Comparison of ENCODE assay signal across 14 mouse cellular contexts in the genomic region with DNA sequence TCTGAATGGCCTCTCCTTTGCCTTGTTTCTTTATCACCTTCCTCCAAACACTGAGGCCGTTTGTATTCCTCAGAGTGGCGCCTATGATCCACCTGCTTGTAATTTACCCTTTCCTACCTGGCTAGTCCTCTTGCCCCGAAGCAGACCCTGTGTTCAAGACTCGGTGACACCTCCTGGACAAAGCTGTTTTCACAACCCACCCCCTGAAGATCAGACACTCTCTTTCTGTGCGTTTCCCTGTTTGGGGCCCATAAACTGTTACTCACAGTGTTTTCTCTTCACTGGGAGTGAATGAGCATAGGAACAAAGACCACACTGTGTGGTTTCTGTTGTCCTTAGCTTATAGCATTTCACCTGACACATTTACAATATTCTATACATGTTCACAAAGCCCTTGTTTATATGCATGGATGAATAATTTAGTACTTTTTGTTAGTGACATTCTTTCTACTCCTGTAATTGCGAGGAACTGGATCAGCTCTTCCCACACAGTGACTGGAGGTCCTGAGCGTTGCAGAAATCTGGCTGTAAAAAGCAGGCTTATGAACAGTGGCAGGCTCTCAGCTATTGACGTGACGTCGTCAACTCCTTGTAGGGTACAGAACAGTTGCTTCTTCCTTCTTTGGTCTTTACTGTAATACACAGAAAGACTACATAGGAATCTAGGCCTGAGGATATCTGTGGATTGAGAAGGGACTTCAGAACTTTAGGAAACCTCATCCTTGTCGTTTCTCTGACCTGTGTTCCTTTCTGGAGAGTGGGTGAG.
A peak's percentile ranks its signal among the peaks of the same experiment; 100 is the strongest.
DNase-seq lines count a peak whose midpoint lies in the region; ATAC-seq and TF ChIP-seq lines count a peak whose summit lies in the region.
"Had no signal": no experiment of that assay in that cellular context is flagged by ENCODE, and none has a peak within 500 bp of the region (broad histone marks: within the 10 kb centered on the region; RNA-seq: fewer than 3 reads in every experiment).

No protein-coding gene starts in this region.

- TF ChIP-seq CTCF in forebrain, postnatal 0 days (IDR thresholded peaks at IDR 0.05; ENCODE audit: low read depth): no peak
- no peak for TF ChIP-seq CTCF in kidney, adult 2 months (conservative IDR thresholded peaks at IDR 0.05; ENCODE audit: insufficient read depth, insufficient read length, low read depth, low read length)
- no peak for TF ChIP-seq CTCF in thymus, adult 2 months (IDR thresholded peaks at IDR 0.05; ENCODE audit: borderline replicate concordance, control insufficient read depth, extremely low read depth, insufficient read depth, low read length, poor library complexity)

- no peak overlapping the region for H3K4me2 ChIP-seq in forebrain, postnatal 0 days (ENCODE audit: low read depth)
- no peak overlapping the region for H3K4me2 ChIP-seq in kidney, embryonic 16.5 days (replicated peaks; ENCODE audit: low read depth, low read length)
- no peak overlapping the region for H3K4me2 ChIP-seq in embryonic facial prominence, embryonic 14.5 days (ENCODE audit: low read depth, low read length)
- no peak overlapping the region for H3K4me2 ChIP-seq in neural tube, embryonic 15.5 days

- no peaks in the 10 kb centered on the region for H3K36me3 ChIP-seq in forebrain, embryonic 10.5 days (replicated peaks)
- H3K36me3 ChIP-seq in forebrain, postnatal 0 days (ENCODE audit: insufficient read depth): no peaks in the 10 kb centered on the region
- no peaks in the 10 kb centered on the region for H3K36me3 ChIP-seq in kidney, embryonic 16.5 days (ENCODE audit: insufficient read depth, low read length)
- no peaks in the 10 kb centered on the region for H3K36me3 ChIP-seq in kidney, adult 2 months (ENCODE audit: control insufficient read depth, insufficient read depth, low read length)
- no peaks in the 10 kb centered on the region for H3K36me3 ChIP-seq in embryonic facial prominence, embryonic 14.5 days (ENCODE audit: control insufficient read depth, insufficient read depth, low read length)
- no peaks in the 10 kb centered on the region for H3K36me3 ChIP-seq in neural tube, embryonic 15.5 days
- no peaks in the 10 kb centered on the region for H3K36me3 ChIP-seq in thymus, adult 2 months (ENCODE audit: control insufficient read depth, insufficient read depth, low read length)

- H3K9ac ChIP-seq in forebrain, postnatal 0 days: no peak overlapping the region
- 0 out of 2 replicates have a peak overlapping the region, but pooled peaks have one; percentile 37 for H3K9ac ChIP-seq in kidney, embryonic 16.5 days (replicated peaks; ENCODE audit: low read length)
- no peak overlapping the region; the same call in 1 of the 2 replicates for H3K9ac ChIP-seq in embryonic facial prominence, embryonic 14.5 days (ENCODE audit: low read depth, low read length)
- no peak overlapping the region for H3K9ac ChIP-seq in neural tube, embryonic 15.5 days (replicated peaks)

- no peak for ATAC-seq in forebrain, postnatal 0 days
- ATAC-seq in kidney, embryonic 16.5 days (ENCODE audit: low FRiP score, low TSS enrichment): no peak
- no peak for ATAC-seq in embryonic facial prominence, embryonic 14.5 days (ENCODE audit: low read depth)
- no peak for ATAC-seq in neural tube, embryonic 15.5 days (ENCODE audit: low FRiP score)
- ATAC-seq in granulocyte monocyte progenitor cell, adult 5-6 weeks (replicated peaks; ENCODE audit: poor library complexity, severe bottlenecking): no peak

- DNase-seq in forebrain, embryonic 10.5 days (ENCODE audit: extremely low spot score, low spot score): no peak
- no peak for DNase-seq in forebrain, postnatal 0 days
- no peak for DNase-seq in kidney, adult 2 months
- DNase-seq in embryonic facial prominence, embryonic 14.5 days (ENCODE audit: low spot score): no peak
- DNase-seq in thymus, adult 2 months: no peak
- DNase-seq: adrenal gland, adult 8-10 months; gastrocnemius, postnatal 10 days; kidney, adult 11 months; layer of hippocampus, adult 9-11 months had no signal

- H3K4me1 ChIP-seq in forebrain, embryonic 10.5 days: peaks cover 61% of the 10 kb centered on the region
- H3K4me1 ChIP-seq in forebrain, postnatal 0 days (ENCODE audit: insufficient read depth): peaks cover 22% of the 10 kb centered on the region
- peaks cover 47% of the 10 kb centered on the region for H3K4me1 ChIP-seq in kidney, embryonic 16.5 days (ENCODE audit: insufficient read depth, low read length)
- no peaks in the 10 kb centered on the region for H3K4me1 ChIP-seq in kidney, adult 2 months (ENCODE audit: control insufficient read depth, insufficient read depth, low read length)
- H3K4me1 ChIP-seq in embryonic facial prominence, embryonic 14.5 days (ENCODE audit: control insufficient read depth, insufficient read depth, low read length): peaks cover 58% of the 10 kb centered on the region
- H3K4me1 ChIP-seq in neural tube, embryonic 15.5 days: peaks cover 38% of the 10 kb centered on the region
- peaks cover 5% of the 10 kb centered on the region for H3K4me1 ChIP-seq in thymus, adult 2 months (replicated peaks; ENCODE audit: control insufficient read depth, insufficient read depth, low read length)

- peak overlapping the region; percentile 71 for H3K27ac ChIP-seq in forebrain, embryonic 10.5 days
- no peak overlapping the region for H3K27ac ChIP-seq in forebrain, postnatal 0 days (ENCODE audit: low read depth, low read length)
- peak overlapping the region; percentile 89; the same call in 1 of the 2 replicates for H3K27ac ChIP-seq in kidney, embryonic 16.5 days (ENCODE audit: low read length)
- H3K27ac ChIP-seq in kidney, adult 2 months (ENCODE audit: insufficient read depth, low read depth, low read length): no peak overlapping the region
- peak overlapping the region; percentile 77; the same call in 1 of the 2 replicates for H3K27ac ChIP-seq in embryonic facial prominence, embryonic 14.5 days (replicated peaks; ENCODE audit: low read depth, low read length)
- H3K27ac ChIP-seq in neural tube, embryonic 15.5 days (replicated peaks): 0 out of 2 replicates have a peak overlapping the region, but pooled peaks have one; percentile 3
- H3K27ac ChIP-seq in thymus, adult 2 months (ENCODE audit: control insufficient read depth, insufficient read depth, low read length): no peak overlapping the region
- H3K27ac ChIP-seq: macrophage had no signal

- no peaks in the 10 kb centered on the region for H3K9me3 ChIP-seq in forebrain, embryonic 10.5 days
- H3K9me3 ChIP-seq in forebrain, postnatal 0 days (ENCODE audit: low read length): no peaks in the 10 kb centered on the region
- H3K9me3 ChIP-seq in kidney, embryonic 16.5 days (ENCODE audit: low read length): no peaks in the 10 kb centered on the region
- H3K9me3 ChIP-seq in embryonic facial prominence, embryonic 14.5 days (ENCODE audit: control insufficient read depth, low read length): no peaks in the 10 kb centered on the region
- H3K9me3 ChIP-seq in neural tube, embryonic 15.5 days (replicated peaks): no peaks in the 10 kb centered on the region

- WGBS in forebrain, embryonic 10.5 days: 59% methylated on average over 11 of the region's 11 CpGs
- 24% methylated on average over 11 of the region's 11 CpGs for WGBS in forebrain, postnatal 0 days
- 43% methylated on average over 11 of the region's 11 CpGs for WGBS in kidney, embryonic 16.5 days
- 78% methylated on average over 11 of the region's 11 CpGs for WGBS in kidney, adult 2 months
- 53% methylated on average over 11 of the region's 11 CpGs for WGBS in embryonic facial prominence, embryonic 14.5 days
- WGBS in neural tube, embryonic 15.5 days: 25% methylated on average over 11 of the region's 11 CpGs
- 92% methylated on average over 11 of the region's 11 CpGs for WGBS in thymus, adult 2 months

- no peak overlapping the region for H3K4me3 ChIP-seq in forebrain, embryonic 10.5 days
- H3K4me3 ChIP-seq in forebrain, postnatal 0 days (ENCODE audit: low read depth, low read length): no peak overlapping the region
- H3K4me3 ChIP-seq in kidney, embryonic 16.5 days (ENCODE audit: low read length): no peak overlapping the region
- H3K4me3 ChIP-seq in kidney, adult 2 months (ENCODE audit: insufficient read depth, low read depth, low read length): no peak overlapping the region
- no peak overlapping the region for H3K4me3 ChIP-seq in embryonic facial prominence, embryonic 14.5 days (ENCODE audit: low read depth, low read length)
- H3K4me3 ChIP-seq in neural tube, embryonic 15.5 days (replicated peaks): no peak overlapping the region
- H3K4me3 ChIP-seq in thymus, adult 2 months (ENCODE audit: control insufficient read depth, insufficient read depth, low read length): no peak overlapping the region
- H3K4me3 ChIP-seq: myocyte had no signal

- TF ChIP-seq POLR2A in kidney, adult 2 months (IDR thresholded peaks at IDR 0.05; ENCODE audit: low read depth, low read length): no peak
- TF ChIP-seq POLR2A in thymus, adult 2 months (IDR thresholded peaks at IDR 0.05; ENCODE audit: control insufficient read depth, extremely low read depth, insufficient read depth, low read length, poor library complexity): no peak

- 0 out of 2 replicates have a peak, but pooled peaks cover 7% of the 10 kb centered on the region for H3K27me3 ChIP-seq in forebrain, embryonic 10.5 days (ENCODE audit: poor library complexity, severe bottlenecking)
- H3K27me3 ChIP-seq in forebrain, postnatal 0 days (ENCODE audit: insufficient read depth, low read length): no peaks in the 10 kb centered on the region
- H3K27me3 ChIP-seq in kidney, embryonic 16.5 days (ENCODE audit: insufficient read depth, low read length): no peaks in the 10 kb centered on the region
- H3K27me3 ChIP-seq in kidney, adult 2 months (replicated peaks; ENCODE audit: control insufficient read depth, insufficient read depth, low read length): no peaks in the 10 kb centered on the region
- H3K27me3 ChIP-seq in embryonic facial prominence, embryonic 14.5 days (replicated peaks; ENCODE audit: control insufficient read depth, insufficient read depth, low read length): no peaks in the 10 kb centered on the region
- H3K27me3 ChIP-seq in neural tube, embryonic 15.5 days (replicated peaks): no peaks in the 10 kb centered on the region
- no peaks in the 10 kb centered on the region for H3K27me3 ChIP-seq in thymus, adult 2 months (ENCODE audit: control insufficient read depth, insufficient read depth, low read length)

Comparison
In these comparisons a context has a peak if more than half of its experiments do, and no peak if none do; other contexts are left out.
1. H3K27ac ChIP-seq: peak in forebrain, embryonic 10.5 days (single experiment), kidney, embryonic 16.5 days (single experiment), embryonic facial prominence, embryonic 14.5 days (single experiment) and neural tube, embryonic 15.5 days (single experiment); none in forebrain, postnatal 0 days (single experiment), kidney, adult 2 months (single experiment) and thymus, adult 2 months (single experiment).